Mouse (Mus musculus) embryonic facial prominence, embryonic 13.5 days (tissue): ENCODE measurements around the gene Mafg. TPM values are rescaled to one million over a fixed set of nuclear protein-coding genes. Genes with fewer than 3 reads are reported as not detected.

Experiments used
- ATAC-seq: fragments of 200-750 bp; cut with Nextera tagmentation; 2 replicates; pipeline ENCODE4 v1.8.0; 2017; ENCODE audit warnings: low read depth; ENCODE audit not compliant: insufficient number of reproducible peaks, insufficient read depth, low FRiP score, low TSS enrichment
- H3K27ac ChIP-seq: fragments of 300-500 bp; sonication (generic); 2 replicates; pipeline ENCODE4 v1.5.1; 2015; ENCODE audit warnings: moderate library complexity, mild to moderate bottlenecking, inconsistent platforms
- H3K27me3 ChIP-seq: fragments of 300-500 bp; sonication (generic); 2 replicates; pipeline ENCODE4 v1.6.1; 2015; ENCODE audit warnings: mild to moderate bottlenecking, inconsistent platforms
- H3K36me3 ChIP-seq: fragments of 300-500 bp; sonication (generic); 2 replicates; pipeline ENCODE4 v1.6.1; 2015; ENCODE audit warnings: mild to moderate bottlenecking, inconsistent platforms
- H3K4me1 ChIP-seq: fragments of 300-500 bp; sonication (generic); 2 replicates; pipeline ENCODE4 v1.6.1; 2015; ENCODE audit warnings: inconsistent platforms
- H3K4me2 ChIP-seq: fragments of 300-500 bp; sonication (generic); 2 replicates; pipeline ENCODE4 v1.6.1; 2015; ENCODE audit warnings: moderate library complexity, mild to moderate bottlenecking, inconsistent platforms
- H3K4me3 ChIP-seq: fragments of 300-500 bp; sonication (generic); 2 replicates; pipeline ENCODE4 v1.5.1; 2015; ENCODE audit warnings: mild to moderate bottlenecking, inconsistent platforms
- H3K9ac ChIP-seq: fragments of 300-500 bp; sonication (generic); 2 replicates; pipeline ENCODE4 v1.6.1; 2015; ENCODE audit warnings: mild to moderate bottlenecking, inconsistent platforms
- H3K9me3 ChIP-seq: fragments of 300-500 bp; sonication (generic); 2 replicates; pipeline ENCODE4 v1.6.1; 2016; ENCODE audit warnings: inconsistent platforms
- WGBS: fragments of 180-500 bp; shearing (Covaris S2); methylation state at CpG from one replicate; pipeline ENCODE4 v1.1.7; 2015; ENCODE audit warnings: mixed read lengths; 5-methylcytosine and 5-hydroxymethylcytosine counted together
- polyA plus RNA-seq: library from polyadenylated mRNA; unstranded; fragments of >200 nt; fragmentation: Nextera tagmentation; extraction: Ambion mirVana; gene quantifications from 2 replicates; pipeline ENCODE4 v1.2.1, GENCODE M21; 2015

The Mafg gene
- polyA plus RNA-seq, 1 experiment from 2014 or later: 22.0 TPM

- WGBS: 2% methylated on average over 35 of the region's 35 CpGs
- no peaks in the 10 kb centered on the region for H3K36me3 ChIP-seq
- H3K27ac ChIP-seq: 0 out of 2 replicates have a peak within 1 kb of the TSS, but pooled peaks have one; percentile 4
- H3K27me3 ChIP-seq: peaks cover 90% of the 10 kb centered on the region
- H3K9me3 ChIP-seq: no peaks in the 10 kb centered on the region
- ATAC-seq: no peak
- peak within 1 kb of the TSS; percentile 51 for H3K4me3 ChIP-seq
- peaks cover 23% of the 10 kb centered on the region for H3K4me1 ChIP-seq
- H3K9ac ChIP-seq: peak within 1 kb of the TSS; percentile 67
- H3K4me2 ChIP-seq: peak within 1 kb of the TSS; percentile 78
Observed at GRCm38 (mm10) chr11:120661076-120661460, 27.7 kb upstream of the Mafg start, which contains the start of gene Notum. Gene Notum (minus strand): TSS chr11:120661175.

DNA sequence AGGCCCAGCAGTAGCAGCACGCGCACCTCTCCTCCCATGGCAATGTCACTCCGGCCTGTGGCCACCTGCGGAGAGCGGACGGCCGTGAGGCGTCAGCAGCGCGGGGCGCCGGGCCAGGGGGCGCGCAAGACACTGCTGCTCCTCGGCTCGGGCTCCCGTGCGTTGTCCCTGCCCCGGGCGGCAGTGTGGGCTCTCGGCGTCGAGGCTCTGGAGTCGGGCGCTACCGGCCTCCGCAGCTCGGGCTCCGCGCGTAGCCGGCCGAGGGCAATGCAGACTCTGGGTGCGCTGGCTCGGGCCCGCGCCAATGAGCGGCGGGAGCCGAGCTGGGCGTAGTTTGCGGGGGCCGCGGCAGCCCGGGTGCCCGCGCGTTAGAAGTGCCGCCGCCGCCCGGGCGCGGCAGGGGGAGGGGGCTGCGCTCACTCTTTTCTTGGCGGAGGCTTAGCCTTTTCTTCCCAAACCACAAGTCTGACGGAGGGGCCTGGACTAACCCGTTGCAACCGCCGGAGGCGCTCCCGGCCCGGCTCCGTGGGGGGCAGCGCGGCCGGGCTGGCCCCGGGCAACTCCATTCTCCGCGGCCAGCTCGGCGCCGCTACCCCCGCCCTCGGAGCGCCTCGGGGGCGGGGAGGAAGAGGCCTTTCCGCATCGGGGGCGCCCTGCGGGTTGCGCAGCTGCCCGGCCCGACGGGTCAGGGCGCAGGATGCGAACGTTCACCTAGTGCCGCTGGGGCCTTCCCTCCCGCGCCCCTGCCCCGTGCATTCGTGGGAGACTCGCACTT is 27.1 kb upstream of the Mafg start:
- Histone ChIP-seq H3K4me1 (peaks cover 23% of the 10 kb centered on the region), H3K9ac (peak overlapping the region; percentile 67), H3K9me3 (no peaks in the 10 kb centered on the region), H3K27ac (0 out of 2 replicates have a peak overlapping the region, but pooled peaks have one; percentile 4), H3K4me3 (peak overlapping the region; percentile 51), H3K4me2 (peak overlapping the region; percentile 78), H3K36me3 (no peaks in the 10 kb centered on the region), H3K27me3 (peaks cover 95% of the 10 kb centered on the region)
- ATAC-seq: no peak
- WGBS: under 1% methylated on average over 92 of the region's 95 CpGs

DNA sequence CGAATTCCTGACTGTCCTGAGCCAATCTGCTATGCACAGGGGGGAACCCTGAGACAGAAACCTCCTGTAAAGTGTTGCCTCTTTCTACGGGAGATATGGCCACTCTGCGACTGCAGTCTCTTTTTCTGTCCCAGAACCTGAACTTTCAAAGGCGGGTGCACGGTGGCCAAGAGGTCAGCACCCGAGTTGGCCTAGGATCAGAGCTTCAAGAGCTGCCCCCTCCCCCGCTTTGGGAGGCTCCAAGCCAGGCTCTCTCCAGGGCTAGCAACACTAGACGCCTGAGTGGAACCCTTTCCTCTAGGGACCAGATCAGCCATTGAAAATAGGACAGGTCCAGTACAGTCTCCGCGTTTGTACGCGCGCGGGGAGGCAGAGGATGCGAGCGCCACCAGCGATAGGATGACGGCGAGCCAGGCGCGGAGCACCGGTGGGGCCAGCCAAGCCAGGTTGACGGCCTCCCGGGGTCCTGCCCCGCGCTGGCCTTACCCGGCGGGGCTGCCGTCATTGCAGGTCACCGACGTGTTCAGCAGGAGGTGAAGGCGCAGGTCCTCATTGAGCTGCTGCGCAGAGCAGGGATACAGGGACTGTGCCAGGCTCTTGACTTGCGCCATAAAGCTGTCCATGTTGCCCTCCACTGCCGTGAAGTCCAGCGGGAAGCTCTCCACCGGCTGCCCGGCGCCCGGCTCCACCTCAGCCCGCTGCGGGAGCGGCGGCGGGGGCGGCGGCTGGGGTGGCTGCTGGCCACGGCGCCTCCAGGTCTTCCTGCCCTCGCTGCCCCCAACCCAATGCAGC is 26.3 kb upstream of the Mafg start:
- H3K9me3 ChIP-seq: no peaks in the 10 kb centered on the region
- H3K27me3 ChIP-seq: peaks cover 89% of the 10 kb centered on the region
- H3K27ac ChIP-seq: no peak overlapping the region
- H3K4me1 ChIP-seq: peaks cover 23% of the 10 kb centered on the region
- WGBS: 2% methylated on average over 50 of the region's 50 CpGs
- ATAC-seq: no peak
- peak overlapping the region; percentile 78 for H3K4me2 ChIP-seq
- peak overlapping the region; percentile 67 for H3K9ac ChIP-seq
- H3K36me3 ChIP-seq: no peaks in the 10 kb centered on the region
- peak overlapping the region; percentile 51 for H3K4me3 ChIP-seq

GRCm38 (mm10) chr11:120658876-120659410 is 25.5 kb upstream of the Mafg start:
- H3K27me3 ChIP-seq: peaks cover 93% of the 10 kb centered on the region
- 3% methylated on average over 24 of the region's 24 CpGs for WGBS
- H3K4me1 ChIP-seq: peaks cover 23% of the 10 kb centered on the region

GRCm38 (mm10) chr11:120657301-120657700 is 23.9 kb upstream of the Mafg start:
- ATAC-seq: no peak
- H3K4me2 ChIP-seq: no peak overlapping the region
- no peak overlapping the region for H3K9ac ChIP-seq
- 85% methylated on average over 4 of the region's 4 CpGs for WGBS
- H3K27me3 ChIP-seq: peaks cover 78% of the 10 kb centered on the region
- H3K9me3 ChIP-seq: no peaks in the 10 kb centered on the region
- no peaks in the 10 kb centered on the region for H3K36me3 ChIP-seq
- H3K4me3 ChIP-seq: no peak overlapping the region
- peaks cover 23% of the 10 kb centered on the region for H3K4me1 ChIP-seq
- H3K27ac ChIP-seq: no peak overlapping the region

More at GRCm38 (mm10) chr11:120658876-120659410, 25.5 kb upstream of the Mafg start:
- no peak overlapping the region for H3K27ac ChIP-seq
- H3K9me3 ChIP-seq: no peaks in the 10 kb centered on the region
- no peak overlapping the region for H3K9ac ChIP-seq
- no peak for ATAC-seq
- no peaks in the 10 kb centered on the region for H3K36me3 ChIP-seq
- H3K4me3 ChIP-seq: peak overlapping the region; percentile 51
- H3K4me2 ChIP-seq: peak overlapping the region; percentile 78

DNA sequence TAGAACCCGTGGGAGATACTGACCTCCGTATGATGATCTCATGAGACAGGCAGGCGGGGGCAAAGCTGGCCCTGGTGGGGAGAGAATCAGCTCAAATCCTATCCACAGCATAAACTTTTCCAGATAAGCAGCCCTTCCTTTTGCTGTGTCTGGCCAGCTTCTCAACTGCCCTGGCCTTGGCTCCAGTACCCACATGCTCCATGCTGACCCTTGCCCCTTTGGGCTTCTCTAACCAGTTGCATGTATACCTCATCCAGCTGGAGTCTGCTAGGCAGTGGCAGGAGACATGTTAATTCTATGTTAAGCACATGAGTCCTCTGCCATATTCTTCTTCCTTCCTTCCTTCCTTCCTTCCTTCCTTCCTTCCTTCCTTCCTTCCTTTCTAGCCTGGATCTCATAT is 21.3 kb upstream of the Mafg start:
- Histone ChIP-seq H3K4me3 (no peak overlapping the region), H3K9me3 (no peaks in the 10 kb centered on the region), H3K9ac (no peak overlapping the region), H3K27me3 (peaks cover 53% of the 10 kb centered on the region), H3K4me2 (no peak overlapping the region), H3K27ac (no peak overlapping the region), H3K36me3 (no peaks in the 10 kb centered on the region), H3K4me1 (peaks cover 10% of the 10 kb centered on the region)
- ATAC-seq: no peak
- WGBS: 44% methylated on average over 3 of the region's 3 CpGs

DNA sequence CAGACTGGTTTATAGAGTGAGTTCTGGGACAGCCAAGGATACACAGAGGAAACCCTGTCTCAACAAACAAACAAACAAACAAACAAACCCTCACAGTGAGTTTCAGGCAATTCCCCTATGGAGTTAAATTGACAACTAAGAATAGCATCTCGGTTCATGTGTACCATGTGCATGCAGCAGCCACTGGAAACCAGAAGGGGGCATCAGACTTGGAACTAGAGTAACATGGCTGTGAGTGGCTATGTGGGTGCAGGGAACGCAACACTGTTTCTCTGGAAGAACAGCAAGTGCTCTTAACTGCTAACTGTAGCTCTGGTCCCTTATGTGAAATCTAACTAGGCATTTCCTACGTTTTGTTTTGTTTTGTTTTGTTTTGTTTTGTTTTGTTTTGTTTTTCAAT is 18.5 kb upstream of the Mafg start:
- Histone ChIP-seq H3K9me3 (no peaks in the 10 kb centered on the region), H3K36me3 (no peaks in the 10 kb centered on the region), H3K4me1 (peaks cover 7% of the 10 kb centered on the region), H3K4me3 (no peak overlapping the region), H3K27ac (no peak overlapping the region), H3K9ac (no peak overlapping the region), H3K27me3 (peaks cover 42% of the 10 kb centered on the region), H3K4me2 (no peak overlapping the region)
- no peak for ATAC-seq
- 63% methylated on average over 3 of the region's 3 CpGs for WGBS

- peaks cover 20% of the 10 kb centered on the region for H3K27me3 ChIP-seq
- no peaks in the 10 kb centered on the region for H3K9me3 ChIP-seq
- no peak within 1 kb of the TSS for H3K4me3 ChIP-seq
- ATAC-seq: no peak
- H3K9ac ChIP-seq: 0 out of 2 replicates have a peak within 1 kb of the TSS, but pooled peaks have one; percentile 27
- WGBS: 8% methylated on average over 13 of the region's 13 CpGs
- H3K36me3 ChIP-seq: no peaks in the 10 kb centered on the region
- H3K4me2 ChIP-seq: peak within 1 kb of the TSS; percentile 30
- no peak within 1 kb of the TSS for H3K27ac ChIP-seq
- H3K4me1 ChIP-seq: peaks cover 16% of the 10 kb centered on the region
Observed at GRCm38 (mm10) chr11:120648001-120648476, 14.6 kb upstream of the Mafg start, which contains the start of gene Myadml2. Gene Myadml2 (minus strand): TSS chr11:120648158.

- Histone ChIP-seq H3K4me3 (no peak overlapping the region), H3K4me2 (no peak overlapping the region), H3K9ac (0 out of 2 replicates have a peak overlapping the region, but pooled peaks have one; percentile 27), H3K9me3 (no peaks in the 10 kb centered on the region), H3K36me3 (no peaks in the 10 kb centered on the region), H3K27me3 (peaks cover 20% of the 10 kb centered on the region), H3K27ac (no peak overlapping the region), H3K4me1 (peaks cover 24% of the 10 kb centered on the region)
- WGBS: 77% methylated on average over 35 of the region's 35 CpGs
- ATAC-seq: no peak
Observed at GRCm38 (mm10) chr11:120647047-120647830, 13.8 kb upstream of the Mafg start.

DNA sequence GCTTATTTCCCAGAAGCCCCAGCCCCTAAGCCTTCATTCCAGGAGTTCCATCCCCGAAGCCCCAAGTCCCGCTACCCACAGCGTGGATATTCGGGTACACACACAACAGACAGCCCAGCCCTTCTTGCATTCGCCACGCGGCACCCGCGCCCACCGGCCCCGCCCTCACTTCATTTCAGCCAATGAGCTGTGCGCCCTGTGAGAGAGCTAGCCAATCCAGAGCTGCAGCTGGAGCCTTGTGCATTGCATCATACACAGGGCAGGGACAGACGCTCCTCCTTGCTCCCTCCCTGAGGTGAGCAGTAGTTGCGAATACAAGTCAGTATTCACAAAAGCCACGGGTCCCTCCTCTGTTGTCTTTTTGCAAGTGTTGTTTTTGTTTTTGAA is 10.2 kb upstream of the Mafg start, which contains the start of gene Pycr1:
TSS of gene Pycr1 (minus strand) at position 169 of the 387 bp plus-strand sequence.
- Histone ChIP-seq H3K27ac (peak within 1 kb of the TSS; percentile 78), H3K9me3 (no peaks in the 10 kb centered on the region), H3K36me3 (no peaks in the 10 kb centered on the region), H3K27me3 (peaks cover 17% of the 10 kb centered on the region), H3K9ac (peak within 1 kb of the TSS; percentile 80), H3K4me2 (peak within 1 kb of the TSS; percentile 94), H3K4me1 (peaks cover 26% of the 10 kb centered on the region), H3K4me3 (peak within 1 kb of the TSS; percentile 52)
- WGBS: under 1% methylated on average over 15 of the region's 15 CpGs
- peak; percentile 98 for ATAC-seq
